Mouse (Mus musculus): ENCODE measurements around the gene Itih2.
A peak's percentile ranks its signal among the peaks of the same experiment; 100 is the strongest.

- TF ChIP-seq MEF2A (IDR thresholded peaks at IDR 0.05; ENCODE audit: extremely low read depth, insufficient replicate concordance, low read depth, low read length, poor library complexity, severe bottlenecking) (no peak), MYC (IDR thresholded peaks at IDR 0.05; ENCODE audit: low read depth, low read length) (no peak), USF1 (IDR thresholded peaks at IDR 0.05; ENCODE audit: low read depth, low read length) (no peak), CTCF (IDR thresholded peaks at IDR 0.05 in 2 of 3, conservative IDR thresholded peaks at IDR 0.05 in 1 of 3; ENCODE audit: control insufficient read depth in 1 of 3, insufficient read depth in 1 of 3, low read depth in 2 of 3, low read length in 3 of 3, poor library complexity in 1 of 3, severe bottlenecking in 1 of 3) (peak; percentile 73 to 92 (median 91)), TAL1 (IDR thresholded peaks at IDR 0.05; ENCODE audit: low read length) (no peak), HCFC1 (IDR thresholded peaks at IDR 0.05; ENCODE audit: low read depth, low read length) (no peak), POLR2AphosphoS2 (IDR thresholded peaks at IDR 0.05; ENCODE audit: low read length) (no peak), POLR2A (IDR thresholded peaks at IDR 0.05; ENCODE audit: control insufficient read depth in 1 of 2, insufficient read depth in 1 of 2, low read depth in 1 of 2, low read length in 2 of 2, poor library complexity in 1 of 2) (no peak), MAZ (IDR thresholded peaks at IDR 0.05; ENCODE audit: low read depth, low read length) (no peak), RCOR1 (IDR thresholded peaks at IDR 0.05; ENCODE audit: low read depth, low read length) (no peak), E2F4 (IDR thresholded peaks at IDR 0.05; ENCODE audit: borderline replicate concordance, low read depth, low read length) (no peak), SIN3A (IDR thresholded peaks at IDR 0.05; ENCODE audit: low read length) (no peak), GATA1 (IDR thresholded peaks at IDR 0.05; ENCODE audit: low read depth, low read length) (no peak)
Measured at GRCm38 (mm10) chr2:10101180-10101579, 30.0 kb downstream of the Itih2 start.

Data from MEL (cell line).